Mouse (Mus musculus): ENCODE data around the gene Vmn1r183.
"Not testable (repeated sequence)": the region's sequence is repeated elsewhere in the genome, so short reads cannot be mapped to it uniquely, and the experiment has no call there.

DNA sequence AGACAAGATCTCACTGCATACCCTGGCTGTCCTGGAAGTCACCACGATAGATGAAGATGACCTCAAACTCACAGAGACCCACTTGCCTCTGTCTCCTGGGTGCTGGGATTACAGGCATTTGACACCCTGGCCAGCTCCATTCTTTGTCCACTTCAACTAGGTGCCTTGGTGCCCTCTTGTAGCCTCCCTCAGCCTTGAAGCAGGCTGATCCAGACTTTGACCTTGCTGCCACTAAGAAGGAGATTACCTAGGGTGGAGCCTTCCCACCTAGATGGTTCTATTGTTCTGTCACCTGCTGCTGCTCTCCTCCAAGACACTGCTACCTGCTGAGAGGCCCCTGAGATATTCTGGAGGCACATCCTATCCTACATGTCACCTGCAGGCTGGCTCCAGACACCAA lies 21.4 kb downstream of the Vmn1r183 start:
- not testable (repeated sequence) for TF ChIP-seq CTCF (IDR thresholded peaks at IDR 0.05; ENCODE audit: extremely low read depth, insufficient read depth, insufficient read length, insufficient replicate concordance); POLR2A (IDR thresholded peaks at IDR 0.05; ENCODE audit: low read depth, low read length)

Measured in spleen, adult 2 months (tissue).